Mouse (Mus musculus): ENCODE results near the gene Olfr1275. TPM values are rescaled to one million over a fixed set of nuclear protein-coding genes. Genes with fewer than 3 reads are reported as not detected.

The Olfr1275 gene
- not detected for polyA plus RNA-seq (2017; shearing (Covaris generic))

GRCm38 (mm10) chr2:111235186-111235585, at the start of gene Olfr1275:
TSS of gene Olfr1275 (minus strand) at chr2:111235286.

DNA sequence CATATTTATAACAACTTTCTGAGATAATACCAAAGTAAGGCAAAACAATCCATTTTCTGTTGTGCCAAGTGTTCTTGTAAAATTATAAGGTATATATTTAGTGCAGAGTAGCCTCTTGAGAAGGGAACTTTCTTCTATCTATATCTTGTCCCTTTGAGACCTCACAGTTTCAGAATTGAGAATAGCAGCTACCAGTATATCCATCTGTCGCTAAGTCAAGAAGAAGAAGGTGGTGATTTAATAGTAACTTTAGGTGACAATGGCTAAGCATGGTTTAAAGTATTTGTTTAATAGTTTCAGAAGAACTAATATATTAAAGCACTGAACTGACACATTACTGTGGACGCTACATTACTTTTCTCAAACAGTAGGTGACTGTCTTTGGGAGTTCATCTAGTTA, 38.9 kb upstream of the Olfr1275 start, which contains the start of gene Olfr1277:
Gene Olfr1277, minus strand, starts transcription at position 101 of the 400 bp plus-strand sequence.

GRCm38 (mm10) chr2:111254216-111254615, 19.1 kb upstream of the Olfr1275 start, which contains the start of gene Olfr1276:
TSS of gene Olfr1276 (plus strand) at chr2:111254516.

DNA sequence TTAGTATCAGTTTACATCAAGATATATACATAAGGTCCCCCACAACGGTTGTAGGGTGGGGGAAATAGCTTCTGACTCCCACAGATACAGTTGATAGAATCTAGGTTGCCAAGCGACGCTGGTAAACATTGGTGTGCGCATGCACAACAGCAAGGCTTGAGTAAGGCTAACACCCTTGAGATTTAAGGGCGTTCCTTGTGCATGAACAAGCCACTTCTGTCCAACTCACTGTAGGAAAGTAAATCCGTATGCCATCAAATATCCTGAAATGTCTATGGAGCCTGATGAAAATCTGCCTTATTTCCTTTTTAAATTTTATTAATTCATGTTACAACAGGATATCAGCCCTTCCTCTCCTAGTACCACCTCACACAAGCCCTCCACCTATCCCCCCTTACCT, 5.6 kb downstream of the Olfr1275 start, which contains the start of gene 4930430A15Rik:
Gene 4930430A15Rik, minus strand, starts transcription at position 101 of the 400 bp plus-strand sequence.

Other genes with a start within 250 kb of the Olfr1275 start
- not detected for gene Gm13941, start 129.3 kb downstream of the Olfr1275 start, polyA plus RNA-seq (2017; shearing (Covaris generic))
- gene Gm15130, start 82.3 kb downstream of the Olfr1275 start, polyA plus RNA-seq (2017; shearing (Covaris generic)), result not detected
- gene 4930430A15Rik, start 5.7 kb downstream of the Olfr1275 start, polyA plus RNA-seq (2017; shearing (Covaris generic)), result not detected
- gene Olfr1276, start 19.2 kb upstream of the Olfr1275 start, polyA plus RNA-seq (2017; shearing (Covaris generic)), result not detected
- gene Olfr1277, start 38.8 kb upstream of the Olfr1275 start, polyA plus RNA-seq (2017; shearing (Covaris generic)), result not detected
- gene Olfr1278, start 54.9 kb upstream of the Olfr1275 start, polyA plus RNA-seq (2017; shearing (Covaris generic)), result not detected
- gene Olfr1279, start 65.3 kb upstream of the Olfr1275 start, polyA plus RNA-seq (2017; shearing (Covaris generic)), result not detected
- gene Olfr1280, start 78.7 kb upstream of the Olfr1275 start, polyA plus RNA-seq (2017; shearing (Covaris generic)), result not detected
- gene Olfr1281, start 91.2 kb upstream of the Olfr1275 start, polyA plus RNA-seq (2017; shearing (Covaris generic)), result not detected
- gene Olfr1282, start 100.8 kb upstream of the Olfr1275 start, polyA plus RNA-seq (2017; shearing (Covaris generic)), result not detected
- not detected for gene Olfr1283, start 131.5 kb upstream of the Olfr1275 start, polyA plus RNA-seq (2017; shearing (Covaris generic))
- gene Olfr1284, start 140.2 kb upstream of the Olfr1275 start, polyA plus RNA-seq (2017; shearing (Covaris generic)), result not detected
- not detected for gene Olfr1286, start 187.8 kb upstream of the Olfr1275 start, polyA plus RNA-seq (2017; shearing (Covaris generic))
- not detected for gene Olfr1287, start 213.9 kb upstream of the Olfr1275 start, polyA plus RNA-seq (2017; shearing (Covaris generic))
- not detected for gene Olfr1288, start 238.8 kb upstream of the Olfr1275 start, polyA plus RNA-seq (2017; shearing (Covaris generic))
- not detected for gene Olfr1289, start 245.5 kb upstream of the Olfr1275 start, polyA plus RNA-seq (2017; shearing (Covaris generic))

Data from inflammation-experienced regulatory T-cells, adult 16 weeks (primary cell).